Mouse (Mus musculus): ENCODE results near the gene Clec12b.
A peak's percentile ranks its signal among the peaks of the same experiment; 100 is the strongest.
"Not testable (repeated sequence)": the region's sequence is repeated elsewhere in the genome, so short reads cannot be mapped to it uniquely, and the experiment has no call there.

The Clec12b gene

GRCm38 (mm10) chr6:129349524-129350352, 35.9 kb downstream of the Clec12b start:
- 0 out of 2 replicates have a peak, but pooled peaks cover 1% of the 10 kb centered on the region for H3K36me3 ChIP-seq (ENCODE audit: control insufficient read depth, insufficient read depth, low read length, poor library complexity, severe bottlenecking)
- H3K27me3 ChIP-seq (ENCODE audit: control insufficient read depth, insufficient read depth, low read length, poor library complexity, severe bottlenecking), result no peaks in the 10 kb centered on the region
- DNase-seq (ENCODE audit: low read depth, low spot score), result peak; percentile 73

GRCm38 (mm10) chr6:129344408-129344807, 41.3 kb downstream of the Clec12b start:
- peak; percentile 64 for DNase-seq (ENCODE audit: low read depth, low spot score)
- Histone ChIP-seq H3K27me3 (ENCODE audit: control insufficient read depth, insufficient read depth, low read length, poor library complexity, severe bottlenecking) (no peaks in the 10 kb centered on the region), H3K36me3 (ENCODE audit: control insufficient read depth, insufficient read depth, low read length, poor library complexity, severe bottlenecking) (no peaks in the 10 kb centered on the region)

- H3K36me3 ChIP-seq (ENCODE audit: control insufficient read depth, insufficient read depth, low read length, poor library complexity, severe bottlenecking); H3K27me3 ChIP-seq (ENCODE audit: control insufficient read depth, insufficient read depth, low read length, poor library complexity, severe bottlenecking); DNase-seq (ENCODE audit: low read depth, low spot score): not testable (repeated sequence)
Measured at GRCm38 (mm10) chr6:129342391-129342790, 43.3 kb downstream of the Clec12b start, which contains the start of gene Clec12a. Clec12a (plus strand) TSS chr6:129342691.

GRCm38 (mm10) chr6:129337751-129338150, 47.9 kb downstream of the Clec12b start:
- no peaks in the 10 kb centered on the region for H3K27me3 ChIP-seq (ENCODE audit: control insufficient read depth, insufficient read depth, low read length, poor library complexity, severe bottlenecking)
- no peak for DNase-seq (ENCODE audit: low read depth, low spot score)
- no peaks in the 10 kb centered on the region for H3K36me3 ChIP-seq (ENCODE audit: control insufficient read depth, insufficient read depth, low read length, poor library complexity, severe bottlenecking)

GRCm38 (mm10) chr6:129333674-129334078, 52.0 kb downstream of the Clec12b start:
- Histone ChIP-seq H3K27me3 (ENCODE audit: control insufficient read depth, insufficient read depth, low read length, poor library complexity, severe bottlenecking) (no peaks in the 10 kb centered on the region), H3K36me3 (ENCODE audit: control insufficient read depth, insufficient read depth, low read length, poor library complexity, severe bottlenecking) (no peaks in the 10 kb centered on the region)
- peak; percentile 91 for DNase-seq (ENCODE audit: low read depth, low spot score)

GRCm38 (mm10) chr6:129331610-129332009, 54.1 kb downstream of the Clec12b start, which contains the start of gene 4922502D21Rik:
4922502D21Rik (minus strand) TSS chr6:129331796.
- H3K36me3 ChIP-seq (ENCODE audit: control insufficient read depth, insufficient read depth, low read length, poor library complexity, severe bottlenecking), result no peaks in the 10 kb centered on the region
- no peaks in the 10 kb centered on the region for H3K27me3 ChIP-seq (ENCODE audit: control insufficient read depth, insufficient read depth, low read length, poor library complexity, severe bottlenecking)
- peak; percentile 48 for DNase-seq (ENCODE audit: low read depth, low spot score)

- Histone ChIP-seq H3K36me3 (ENCODE audit: control insufficient read depth, insufficient read depth, low read length, poor library complexity, severe bottlenecking) (no peaks in the 10 kb centered on the region), H3K27me3 (ENCODE audit: control insufficient read depth, insufficient read depth, low read length, poor library complexity, severe bottlenecking) (no peaks in the 10 kb centered on the region)
- peak; percentile 68 for DNase-seq (ENCODE audit: low read depth, low spot score)
Measured at GRCm38 (mm10) chr6:129326568-129327150, 59.0 kb downstream of the Clec12b start.

GRCm38 (mm10) chr6:129326016-129326415, 59.7 kb downstream of the Clec12b start:
- Histone ChIP-seq H3K27me3 (ENCODE audit: control insufficient read depth, insufficient read depth, low read length, poor library complexity, severe bottlenecking) (no peaks in the 10 kb centered on the region), H3K36me3 (ENCODE audit: control insufficient read depth, insufficient read depth, low read length, poor library complexity, severe bottlenecking) (no peaks in the 10 kb centered on the region)
- peak; percentile 68 for DNase-seq (ENCODE audit: low read depth, low spot score)

Data from splenic B cell, adult 2 months (primary cell).